Mouse (Mus musculus): ENCODE results near the gene Otop3. TPM values are rescaled to one million over a fixed set of nuclear protein-coding genes. Genes with fewer than 3 reads are reported as not detected.

Gene Otop3
- polyA plus RNA-seq, 1 experiment from 2014 or later, result 2.7 TPM

GRCm38 (mm10) chr11:115296471-115297210, 37.9 kb upstream of the Otop3 start:
- ATAC-seq (ENCODE audit: insufficient read depth, low FRiP score, low read depth), result no peak
- Histone ChIP-seq H3K27me3 (replicated peaks) (peaks cover 6% of the 10 kb centered on the region), H3K4me1 (peaks cover 5% of the 10 kb centered on the region), H3K4me3 (replicated peaks) (peak overlapping the region; percentile 42), H3K9ac (peak overlapping the region; percentile 9; the same call in 1 of the 2 replicates), H3K4me2 (peak overlapping the region; percentile 71), H3K9me3 (no peaks in the 10 kb centered on the region), H3K36me3 (no peaks in the 10 kb centered on the region), H3K27ac (0 out of 2 replicates have a peak overlapping the region, but pooled peaks have one; percentile 3)
- 54% methylated on average over 21 of the region's 21 CpGs for WGBS

GRCm38 (mm10) chr11:115297214-115297826, 37.2 kb upstream of the Otop3 start, which contains the start of gene Fads6:
Gene Fads6 (minus strand): TSS chr11:115297663.
- Histone ChIP-seq H3K27ac (0 out of 2 replicates have a peak within 1 kb of the TSS, but pooled peaks have one; percentile 9), H3K27me3 (replicated peaks) (peaks cover 6% of the 10 kb centered on the region), H3K4me1 (peaks cover 4% of the 10 kb centered on the region; the same call in 1 of the 2 replicates), H3K9ac (peak within 1 kb of the TSS; percentile 9; the same call in 1 of the 2 replicates), H3K4me3 (replicated peaks) (peak within 1 kb of the TSS; percentile 42), H3K9me3 (no peaks in the 10 kb centered on the region), H3K4me2 (peak within 1 kb of the TSS; percentile 71), H3K36me3 (no peaks in the 10 kb centered on the region)
- ATAC-seq (ENCODE audit: insufficient read depth, low FRiP score, low read depth), result peak; percentile 61
- WGBS, result under 1% methylated on average over 44 of the region's 44 CpGs

- Histone ChIP-seq H3K9ac (no peak overlapping the region), H3K4me2 (no peak overlapping the region), H3K27me3 (replicated peaks) (peaks cover 6% of the 10 kb centered on the region), H3K27ac (no peak overlapping the region), H3K9me3 (no peaks in the 10 kb centered on the region), H3K4me3 (replicated peaks) (no peak overlapping the region), H3K4me1 (peaks cover 4% of the 10 kb centered on the region; the same call in 1 of the 2 replicates), H3K36me3 (no peaks in the 10 kb centered on the region)
- WGBS, result 67% methylated on average over 8 of the region's 8 CpGs
- no peak for ATAC-seq (ENCODE audit: insufficient read depth, low FRiP score, low read depth)
Observed at GRCm38 (mm10) chr11:115298160-115298559, 36.4 kb upstream of the Otop3 start.

GRCm38 (mm10) chr11:115300745-115301144, 33.8 kb upstream of the Otop3 start:
- H3K27ac ChIP-seq, result no peak overlapping the region
- ATAC-seq (ENCODE audit: insufficient read depth, low FRiP score, low read depth), result no peak
- H3K9ac ChIP-seq, result no peak overlapping the region
- H3K27me3 ChIP-seq (replicated peaks), result peaks cover 6% of the 10 kb centered on the region
- 87% methylated on average over 4 of the region's 4 CpGs for WGBS
- H3K4me3 ChIP-seq (replicated peaks), result no peak overlapping the region
- H3K36me3 ChIP-seq, result no peaks in the 10 kb centered on the region
- peaks cover 4% of the 10 kb centered on the region; the same call in 1 of the 2 replicates for H3K4me1 ChIP-seq
- no peak overlapping the region for H3K4me2 ChIP-seq
- H3K9me3 ChIP-seq, result no peaks in the 10 kb centered on the region

DNA sequence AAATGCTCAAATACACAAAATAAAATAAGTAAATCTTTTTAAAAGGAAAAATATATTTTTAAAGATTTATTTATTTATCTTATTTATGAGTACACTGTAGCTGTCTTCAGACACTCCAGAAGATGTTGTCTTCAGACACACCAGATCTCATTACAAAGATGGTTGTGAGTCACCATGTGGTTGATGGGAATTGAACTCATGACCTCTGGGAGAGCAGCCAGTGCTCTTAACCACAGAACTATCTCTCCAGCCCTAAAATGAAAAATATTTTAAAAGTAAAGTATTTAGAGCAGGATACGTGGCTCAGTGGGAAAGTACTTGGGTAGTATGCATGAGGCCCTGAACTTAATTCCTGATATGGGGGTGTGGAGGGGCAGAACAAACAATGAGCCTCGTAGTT, 33.2 kb upstream of the Otop3 start:
- H3K27ac ChIP-seq, result no peak overlapping the region
- H3K4me2 ChIP-seq, result no peak overlapping the region
- ATAC-seq (ENCODE audit: insufficient read depth, low FRiP score, low read depth), result no peak
- H3K4me1 ChIP-seq, result peaks cover 4% of the 10 kb centered on the region; the same call in 1 of the 2 replicates
- WGBS, result 74% methylated on average over 2 of the region's 2 CpGs
- no peaks in the 10 kb centered on the region for H3K36me3 ChIP-seq
- H3K4me3 ChIP-seq (replicated peaks), result no peak overlapping the region
- H3K27me3 ChIP-seq (replicated peaks), result peaks cover 6% of the 10 kb centered on the region
- H3K9me3 ChIP-seq, result no peaks in the 10 kb centered on the region
- no peak overlapping the region for H3K9ac ChIP-seq

GRCm38 (mm10) chr11:115303167-115303566, 31.4 kb upstream of the Otop3 start:
- Histone ChIP-seq H3K4me2 (no peak overlapping the region), H3K36me3 (no peaks in the 10 kb centered on the region), H3K9me3 (no peaks in the 10 kb centered on the region), H3K4me1 (0 out of 2 replicates have a peak, but pooled peaks cover 5% of the 10 kb centered on the region), H3K27me3 (replicated peaks) (peaks cover 10% of the 10 kb centered on the region; the same call in 1 of the 2 replicates), H3K27ac (no peak overlapping the region), H3K9ac (no peak overlapping the region), H3K4me3 (replicated peaks) (no peak overlapping the region)
- no peak for ATAC-seq (ENCODE audit: insufficient read depth, low FRiP score, low read depth)
- WGBS, result 24% methylated on average over 8 of the region's 8 CpGs

DNA sequence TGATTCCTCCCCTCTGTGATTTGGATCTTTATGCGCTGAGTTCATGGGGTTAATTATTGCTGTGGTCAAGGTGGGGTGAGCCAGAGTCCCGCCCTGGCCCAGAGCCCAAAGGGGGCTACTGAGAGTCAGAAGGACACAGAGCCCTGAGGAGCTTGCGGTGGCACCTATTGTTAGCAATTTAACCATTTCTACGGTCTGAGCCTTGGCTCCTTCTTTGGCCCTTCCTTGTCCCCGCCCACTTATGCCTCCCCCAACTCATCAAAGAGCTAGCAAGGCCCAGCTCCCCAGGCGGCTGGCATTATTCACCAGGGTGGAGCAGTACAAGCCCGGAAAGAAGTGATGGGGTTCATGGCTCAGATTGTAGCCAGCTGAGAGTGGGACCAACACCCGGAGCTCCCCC, 27.7 kb upstream of the Otop3 start, which contains the start of gene Otop2:
Gene Otop2, plus strand, starts transcription at position 301 of the 400 bp plus-strand sequence.
- Histone ChIP-seq H3K4me3 (replicated peaks) (no peak within 1 kb of the TSS), H3K27me3 (replicated peaks) (0 out of 2 replicates have a peak, but pooled peaks cover 5% of the 10 kb centered on the region)
- WGBS, result 27% methylated on average over 8 of the region's 8 CpGs

GRCm38 (mm10) chr11:115308781-115309180, 25.8 kb upstream of the Otop3 start:
- H3K27me3 ChIP-seq (replicated peaks), result peaks cover 5% of the 10 kb centered on the region; the same call in 1 of the 2 replicates
- ATAC-seq (ENCODE audit: insufficient read depth, low FRiP score, low read depth), result no peak
- 0 out of 2 replicates have a peak, but pooled peaks cover 5% of the 10 kb centered on the region for H3K4me1 ChIP-seq
- H3K27ac ChIP-seq, result no peak overlapping the region
- H3K9me3 ChIP-seq, result no peaks in the 10 kb centered on the region
- H3K36me3 ChIP-seq, result no peaks in the 10 kb centered on the region
- H3K9ac ChIP-seq, result no peak overlapping the region
- WGBS, result 68% methylated on average over 1 of the region's 1 CpGs
- H3K4me2 ChIP-seq, result no peak overlapping the region
- no peak overlapping the region for H3K4me3 ChIP-seq (replicated peaks)

More for the DNA sequence above, 27.7 kb upstream of the Otop3 start, which contains the start of gene Otop2:
- ATAC-seq (ENCODE audit: insufficient read depth, low FRiP score, low read depth), result no peak
- Histone ChIP-seq H3K4me1 (0 out of 2 replicates have a peak, but pooled peaks cover 5% of the 10 kb centered on the region), H3K4me2 (no peak within 1 kb of the TSS), H3K9ac (no peak within 1 kb of the TSS), H3K9me3 (no peaks in the 10 kb centered on the region), H3K27ac (no peak within 1 kb of the TSS), H3K36me3 (no peaks in the 10 kb centered on the region)

DNA sequence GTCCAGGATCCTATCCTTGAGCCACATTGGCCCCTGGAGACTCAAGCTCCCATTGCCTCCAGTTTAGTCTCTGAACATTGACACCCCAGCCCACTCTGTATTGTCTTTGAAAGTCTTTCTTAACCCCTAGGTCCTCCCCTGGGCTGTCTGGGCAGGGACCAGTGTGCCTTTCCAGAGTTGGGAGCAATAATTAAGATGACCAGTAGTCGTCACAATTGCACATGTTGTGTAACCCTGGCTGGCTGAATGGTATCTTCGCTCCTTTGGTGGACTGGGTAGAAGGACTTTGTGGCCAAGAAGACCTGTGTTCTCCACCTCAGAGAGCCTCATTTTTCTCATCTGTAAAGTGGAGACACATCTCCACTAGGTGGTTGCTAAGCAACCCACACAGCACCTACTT, 20.3 kb upstream of the Otop3 start:
- Histone ChIP-seq H3K27ac (no peak overlapping the region), H3K4me3 (replicated peaks) (no peak overlapping the region), H3K4me1 (0 out of 2 replicates have a peak, but pooled peaks cover 4% of the 10 kb centered on the region), H3K9me3 (no peaks in the 10 kb centered on the region), H3K27me3 (replicated peaks) (peaks cover 50% of the 10 kb centered on the region), H3K4me2 (no peak overlapping the region), H3K36me3 (no peaks in the 10 kb centered on the region), H3K9ac (no peak overlapping the region)
- WGBS, result 35% methylated on average over 2 of the region's 2 CpGs
- no peak for ATAC-seq (ENCODE audit: insufficient read depth, low FRiP score, low read depth)

- WGBS, result 60% methylated on average over 7 of the region's 7 CpGs
- peaks cover 10% of the 10 kb centered on the region; the same call in 1 of the 2 replicates for H3K4me1 ChIP-seq
- H3K4me2 ChIP-seq, result no peak overlapping the region
- no peak for ATAC-seq (ENCODE audit: insufficient read depth, low FRiP score, low read depth)
- no peak overlapping the region for H3K4me3 ChIP-seq (replicated peaks)
- no peak overlapping the region for H3K9ac ChIP-seq
- no peaks in the 10 kb centered on the region for H3K9me3 ChIP-seq
- no peak overlapping the region for H3K27ac ChIP-seq
- no peaks in the 10 kb centered on the region for H3K36me3 ChIP-seq
- peaks cover 78% of the 10 kb centered on the region for H3K27me3 ChIP-seq (replicated peaks)
Observed at GRCm38 (mm10) chr11:115317204-115317603, 17.3 kb upstream of the Otop3 start.

- Histone ChIP-seq H3K9me3 (no peaks in the 10 kb centered on the region), H3K27me3 (replicated peaks) (peaks cover 89% of the 10 kb centered on the region), H3K36me3 (no peaks in the 10 kb centered on the region), H3K4me2 (no peak overlapping the region), H3K4me3 (replicated peaks) (no peak overlapping the region), H3K9ac (no peak overlapping the region), H3K4me1 (peaks cover 11% of the 10 kb centered on the region; the same call in 1 of the 2 replicates), H3K27ac (no peak overlapping the region)
- WGBS, result 5% methylated on average over 63 of the region's 63 CpGs
- ATAC-seq (ENCODE audit: insufficient read depth, low FRiP score, low read depth), result no peak
Observed at GRCm38 (mm10) chr11:115318245-115319027, 16.1 kb upstream of the Otop3 start.
